Mouse (Mus musculus) limb, embryonic 14.5 days (tissue): ENCODE data around the gene Gm906. TPM values are rescaled to one million over a fixed set of nuclear protein-coding genes. Genes with fewer than 3 reads are reported as not detected.
"Not testable (repeated sequence)": the region's sequence is repeated elsewhere in the genome, so short reads cannot be mapped to it uniquely, and the experiment has no call there.

Experiments
- ATAC-seq: fragments of 200-750 bp; cut with Nextera tagmentation; 2 replicates; pipeline ENCODE4 v1.8.0; 2017; ENCODE audit warnings: low read depth, moderate number of reproducible peaks, moderate TSS enrichment; ENCODE audit not compliant: low FRiP score
- DNase-seq: peaks from one replicate; pipeline ENCODE4 v3.0.0-alpha.2; 2015; ENCODE audit warnings: low spot score
- H3K27ac ChIP-seq: fragments of 300-500 bp; sonication (generic); replicated peaks from 2 replicates; pipeline ENCODE4 v1.5.1; 2014; ENCODE audit warnings: low read depth, mild to moderate bottlenecking, low read length, moderate library complexity, mixed read lengths
- H3K27me3 ChIP-seq: fragments of 300-500 bp; sonication (generic); 2 replicates; pipeline ENCODE4 v1.6.1; 2014; ENCODE audit warnings: low read length, mixed read lengths; ENCODE audit not compliant: control insufficient read depth, insufficient read depth
- H3K36me3 ChIP-seq: fragments of 300-500 bp; sonication (generic); 2 replicates; pipeline ENCODE4 v1.6.1; 2014; ENCODE audit warnings: mild to moderate bottlenecking, low read length, moderate library complexity, mixed read lengths; ENCODE audit not compliant: control insufficient read depth, insufficient read depth
- H3K4me1 ChIP-seq: fragments of 300-500 bp; sonication (generic); 2 replicates; pipeline ENCODE4 v1.6.1; 2014; ENCODE audit warnings: antibody characterized with exemption, low read length, mixed read lengths; ENCODE audit not compliant: control insufficient read depth, insufficient read depth
- H3K4me2 ChIP-seq: fragments of 300-500 bp; sonication (generic); replicated peaks from 2 replicates; pipeline ENCODE4 v1.6.1; 2014; ENCODE audit warnings: low read depth, mild to moderate bottlenecking, low read length, moderate library complexity; ENCODE audit not compliant: severe bottlenecking
- H3K4me3 ChIP-seq: fragments of 300-500 bp; sonication (generic); replicated peaks from 2 replicates; pipeline ENCODE4 v1.5.1; 2014; ENCODE audit warnings: low read length
- H3K9ac ChIP-seq: fragments of 300-500 bp; sonication (generic); 2 replicates; pipeline ENCODE4 v1.6.1; 2014; ENCODE audit warnings: mild to moderate bottlenecking, low read depth, low read length, moderate library complexity; ENCODE audit not compliant: severe bottlenecking
- H3K9me3 ChIP-seq: fragments of 300-500 bp; sonication (generic); 2 replicates; pipeline ENCODE4 v1.6.1; 2016; ENCODE audit warnings: low read length; ENCODE audit not compliant: control insufficient read depth
- POLR2A ChIP-seq: fragments of 200-500 bp; IDR thresholded peaks from 2 replicates; pipeline ENCODE4 v1.8.0; 2012; ENCODE audit warnings: inconsistent platforms, mild to moderate bottlenecking, moderate library complexity, borderline replicate concordance; ENCODE audit not compliant: insufficient read depth, insufficient read length; ENCODE audit errors: extremely low read depth
- WGBS: fragments of 180-500 bp; shearing (Covaris S2); extraction: QIAGEN DNeasy Blood & Tissue Kit; methylation state at CpG from one replicate; pipeline ENCODE4 v1.1.7; 2014; 5-methylcytosine and 5-hydroxymethylcytosine counted together
- polyA plus RNA-seq, 2 experiments: library from polyadenylated mRNA; depleted of rRNA in 1 of 2; stranded (reverse) in 1 of 2; unstranded in 1 of 2; fragments of >200 nt; fragmentation: Nextera tagmentation in 1 of 2; extraction: Ambion mirVana in 1 of 2; gene quantifications; 2 replicates each; pipeline versions ENCODE4 v1.2.1 to v1.2.3; 2012 to 2014

Gene Gm906
- polyA plus RNA-seq (2012; rRNA removed) = not detected in 2 replicates
- polyA plus RNA-seq (2014; fragmentation: Nextera tagmentation; extraction: Ambion mirVana) = not detected in 2 replicates

DNA sequence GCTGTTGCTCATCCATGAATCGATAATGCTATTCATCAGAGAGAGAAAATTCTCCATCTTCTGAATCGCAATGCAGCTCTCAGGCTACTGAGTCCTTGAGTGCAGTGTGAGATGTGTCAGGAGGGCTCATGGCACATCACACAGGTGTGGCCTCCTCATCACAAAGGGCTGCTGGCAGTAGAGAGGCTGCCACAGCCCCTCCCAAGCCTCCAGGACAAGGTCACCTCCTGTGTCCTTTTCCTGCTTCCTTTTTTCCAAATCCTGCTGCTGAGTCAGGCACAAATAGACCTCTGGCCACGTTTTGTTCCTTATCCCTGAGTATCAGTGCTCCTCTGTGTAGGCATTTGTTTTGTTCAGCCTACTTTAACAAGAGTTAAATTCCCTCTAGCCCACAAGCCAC is at the start of gene Gm906:
Gene Gm906 (minus strand): TSS at position 101 of the 400 bp plus-strand sequence.
- H3K27me3 ChIP-seq, H3K36me3 ChIP-seq, ATAC-seq, H3K4me1 ChIP-seq, H3K4me2 ChIP-seq, H3K4me3 ChIP-seq, H3K9me3 ChIP-seq, DNase-seq, H3K27ac ChIP-seq, H3K9ac ChIP-seq: not testable (repeated sequence)
- 75% methylated on average over 3 of the region's 3 CpGs for WGBS

DNA sequence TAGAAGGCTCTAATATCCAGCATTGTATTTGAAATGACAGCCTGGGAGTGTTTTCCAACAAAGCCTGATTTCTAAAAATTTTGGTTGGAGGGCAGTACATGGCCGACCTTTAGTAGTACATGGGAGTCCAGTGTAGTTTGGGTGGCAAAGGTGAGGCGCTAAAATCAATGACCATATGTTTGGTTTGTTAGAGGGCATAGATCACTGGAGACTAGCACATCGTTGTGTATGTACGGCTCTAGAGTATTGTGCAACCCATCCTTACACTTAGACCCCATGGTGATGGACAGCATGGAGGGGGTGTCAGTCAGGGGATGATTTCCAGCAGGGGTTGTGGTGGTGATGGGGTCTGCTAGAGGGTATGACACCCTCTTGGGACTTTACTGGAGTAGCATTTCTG is 33.2 kb upstream of the Gm906 start:
- not testable (repeated sequence) for H3K9ac ChIP-seq, H3K27ac ChIP-seq, H3K4me2 ChIP-seq, H3K4me3 ChIP-seq, H3K27me3 ChIP-seq, ATAC-seq, DNase-seq, H3K36me3 ChIP-seq, H3K4me1 ChIP-seq, H3K9me3 ChIP-seq
- WGBS = 88% methylated on average over 2 of the region's 4 CpGs

DNA sequence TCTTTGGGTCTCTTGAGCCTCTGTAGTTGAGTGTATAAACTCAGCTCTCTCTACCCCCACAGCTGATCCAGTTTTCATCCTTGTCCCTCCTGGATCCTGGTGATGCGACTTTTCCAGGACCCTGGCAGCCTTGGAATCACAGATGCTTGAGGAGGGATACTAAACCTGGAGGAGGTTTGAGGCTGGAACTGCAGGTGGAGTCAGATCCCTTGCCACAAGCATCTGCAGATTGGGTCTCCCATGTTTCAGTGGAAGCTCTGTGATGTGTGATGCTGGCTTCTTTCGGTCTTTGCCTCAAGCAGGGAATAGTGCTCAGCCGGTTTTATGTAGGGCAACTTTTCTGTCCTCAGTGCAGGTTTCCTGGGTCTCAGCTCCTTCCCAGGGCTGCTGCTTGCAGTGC is 13.6 kb downstream of the Gm906 start:
- DNase-seq (no peak), ATAC-seq (no peak)
- Histone ChIP-seq H3K36me3 (no peaks in the 10 kb centered on the region), H3K9ac (no peak overlapping the region), H3K27me3 (no peaks in the 10 kb centered on the region), H3K4me3 (no peak overlapping the region), H3K9me3 (no peaks in the 10 kb centered on the region), H3K4me1 (no peaks in the 10 kb centered on the region), H3K27ac (no peak overlapping the region), H3K4me2 (no peak overlapping the region)
- 74% methylated on average over 3 of the region's 3 CpGs for WGBS
- TF ChIP-seq POLR2A = no peak

DNA sequence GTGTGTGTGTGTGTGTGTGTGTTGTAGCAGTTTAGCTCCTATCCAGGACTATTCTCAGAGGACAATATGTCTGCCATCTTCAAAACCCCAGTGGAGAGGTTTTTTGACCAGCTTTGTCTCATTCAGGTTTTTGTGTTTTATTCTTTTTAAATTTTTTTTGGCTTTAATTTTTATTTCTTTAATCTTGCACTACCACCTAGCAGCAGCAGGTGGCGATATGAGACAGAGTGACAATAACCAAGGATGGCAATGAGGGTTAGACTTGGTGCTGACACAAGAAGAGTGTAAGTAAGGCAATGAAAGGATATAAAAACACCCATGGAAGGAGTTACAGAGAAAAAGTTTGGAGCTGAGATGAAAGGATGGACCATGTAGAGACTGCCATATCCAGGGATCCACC is 38.3 kb downstream of the Gm906 start:
- not testable (repeated sequence) for H3K9ac ChIP-seq, H3K9me3 ChIP-seq, H3K4me1 ChIP-seq, H3K4me2 ChIP-seq, DNase-seq, H3K36me3 ChIP-seq, H3K4me3 ChIP-seq, H3K27me3 ChIP-seq, ATAC-seq, H3K27ac ChIP-seq
- 0% methylated on average over 1 of the region's 1 CpGs for WGBS

DNA sequence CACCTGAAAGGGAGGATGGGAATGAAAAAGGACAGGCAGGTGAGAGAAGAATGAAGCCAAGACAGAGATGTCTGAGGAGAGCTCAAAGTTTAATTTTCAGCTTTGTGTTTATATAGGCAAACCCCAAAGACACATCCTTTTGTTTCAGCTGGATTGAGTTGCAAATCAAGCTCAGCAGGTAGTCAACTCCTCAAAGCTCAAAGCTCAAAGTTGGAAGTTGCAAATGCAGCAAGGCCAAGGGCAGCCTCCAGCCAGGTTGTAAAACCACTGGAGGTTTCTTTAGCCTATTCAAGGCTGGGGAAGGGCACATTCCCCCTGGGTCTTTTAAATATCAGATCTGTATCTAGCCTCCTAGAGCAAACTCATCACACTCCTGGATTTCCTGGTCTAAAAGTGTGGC is 39.9 kb downstream of the Gm906 start:
- H3K4me2 ChIP-seq, H3K27ac ChIP-seq, ATAC-seq, H3K4me3 ChIP-seq, H3K9ac ChIP-seq, H3K4me1 ChIP-seq, H3K36me3 ChIP-seq, H3K27me3 ChIP-seq, H3K9me3 ChIP-seq, DNase-seq: not testable (repeated sequence)

DNA sequence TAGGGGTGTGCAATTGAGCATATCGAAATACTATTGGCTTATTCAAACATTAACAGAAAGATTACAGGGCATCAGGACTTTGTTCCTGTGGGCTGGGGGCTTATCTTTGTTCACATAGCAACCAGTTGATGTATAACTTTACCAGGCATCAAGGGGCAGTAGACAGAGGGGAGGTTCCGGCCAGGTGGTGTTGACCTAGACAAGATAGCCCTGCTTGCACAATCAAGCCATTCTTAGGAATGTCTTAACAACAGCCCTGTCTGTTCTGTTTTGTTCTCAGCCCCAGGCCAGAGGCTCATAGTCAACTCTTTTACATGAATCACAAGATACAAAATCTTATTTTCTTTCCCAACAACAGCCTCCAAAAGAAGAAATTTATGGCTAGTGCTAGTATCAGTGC is 40.5 kb downstream of the Gm906 start:
- H3K27me3 ChIP-seq, ATAC-seq, H3K4me2 ChIP-seq, H3K4me3 ChIP-seq, H3K27ac ChIP-seq, H3K4me1 ChIP-seq, H3K36me3 ChIP-seq, DNase-seq, H3K9me3 ChIP-seq, H3K9ac ChIP-seq: not testable (repeated sequence)
- WGBS = 95% methylated on average over 2 of the region's 2 CpGs
